Comparison of ENCODE assay signal across 9 mouse cellular contexts in genomic region chr17:69417724-69418373, GRCm38 (mm10). TPM values are rescaled to one million over a fixed set of nuclear protein-coding genes. Genes with fewer than 3 reads are reported as not detected.
A peak's percentile ranks its signal among the peaks of the same experiment; 100 is the strongest.
DNase-seq lines count a peak whose midpoint lies in the region; ATAC-seq and TF ChIP-seq lines count a peak whose summit lies in the region.
"Had no signal": no experiment of that assay in that cellular context is flagged by ENCODE, and none has a peak within 500 bp of the region (broad histone marks: within the 10 kb centered on the region; RNA-seq: fewer than 3 reads in every experiment).

No protein-coding gene starts in this region.

- H3K27ac ChIP-seq in lung, postnatal 0 days (ENCODE audit: low read length) = peak overlapping the region; percentile 99
- peak overlapping the region; percentile 95 for H3K27ac ChIP-seq in embryonic facial prominence, embryonic 13.5 days
- no peak overlapping the region; the same call in 1 of the 2 replicates for H3K27ac ChIP-seq in limb, embryonic 11.5 days (replicated peaks; ENCODE audit: low read depth, low read length)
- H3K27ac ChIP-seq in neural tube, embryonic 15.5 days (replicated peaks) = peak overlapping the region; percentile 99

- peak overlapping the region; percentile 93 for H3K4me3 ChIP-seq in lung, postnatal 0 days (ENCODE audit: low read depth, low read length)
- peak overlapping the region; percentile 84 for H3K4me3 ChIP-seq in embryonic facial prominence, embryonic 13.5 days
- peak overlapping the region; percentile 73 for H3K4me3 ChIP-seq in limb, embryonic 11.5 days (ENCODE audit: low read depth, low read length)
- H3K4me3 ChIP-seq in neural tube, embryonic 15.5 days (replicated peaks) = peak overlapping the region; percentile 84

- 2% methylated on average over 26 of the region's 26 CpGs for WGBS in lung, postnatal 0 days
- 4% methylated on average over 26 of the region's 26 CpGs for WGBS in embryonic facial prominence, embryonic 13.5 days
- WGBS in limb, embryonic 11.5 days = 4% methylated on average over 26 of the region's 26 CpGs
- 4% methylated on average over 26 of the region's 26 CpGs for WGBS in neural tube, embryonic 15.5 days

- TF ChIP-seq EP300 in lung, postnatal 0 days (IDR thresholded peaks at IDR 0.05) = no peak

- no peaks in the 10 kb centered on the region for H3K4me1 ChIP-seq in lung, postnatal 0 days (ENCODE audit: insufficient read depth, low read depth, low read length)
- no peaks in the 10 kb centered on the region for H3K4me1 ChIP-seq in embryonic facial prominence, embryonic 13.5 days
- H3K4me1 ChIP-seq in limb, embryonic 11.5 days (ENCODE audit: control insufficient read depth, insufficient read depth, low read length) = no peaks in the 10 kb centered on the region
- peaks cover 17% of the 10 kb centered on the region for H3K4me1 ChIP-seq in neural tube, embryonic 15.5 days

- H3K36me3 ChIP-seq in lung, postnatal 0 days (ENCODE audit: insufficient read depth, low read length) = no peaks in the 10 kb centered on the region
- H3K36me3 ChIP-seq in embryonic facial prominence, embryonic 13.5 days = no peaks in the 10 kb centered on the region
- no peaks in the 10 kb centered on the region for H3K36me3 ChIP-seq in limb, embryonic 11.5 days (ENCODE audit: control insufficient read depth, insufficient read depth, low read length)
- H3K36me3 ChIP-seq in neural tube, embryonic 15.5 days = no peaks in the 10 kb centered on the region

- TF ChIP-seq CTCF in lung, postnatal 0 days (IDR thresholded peaks at IDR 0.05) = no peak

- no peaks in the 10 kb centered on the region for H3K27me3 ChIP-seq in lung, postnatal 0 days (replicated peaks; ENCODE audit: insufficient read depth, low read length)
- no peaks in the 10 kb centered on the region for H3K27me3 ChIP-seq in embryonic facial prominence, embryonic 13.5 days
- no peaks in the 10 kb centered on the region for H3K27me3 ChIP-seq in limb, embryonic 11.5 days (ENCODE audit: control insufficient read depth, insufficient read depth, low read length)
- no peaks in the 10 kb centered on the region for H3K27me3 ChIP-seq in neural tube, embryonic 15.5 days (replicated peaks)

- H3K9ac ChIP-seq in lung, postnatal 0 days (replicated peaks; ENCODE audit: low read depth) = peak overlapping the region; percentile 86
- peak overlapping the region; percentile 91 for H3K9ac ChIP-seq in embryonic facial prominence, embryonic 13.5 days
- H3K9ac ChIP-seq in limb, embryonic 11.5 days (ENCODE audit: low read length) = peak overlapping the region; percentile 62
- peak overlapping the region; percentile 94 for H3K9ac ChIP-seq in neural tube, embryonic 15.5 days (replicated peaks)

- peak; percentile 56 for ATAC-seq in lung, postnatal 0 days
- peak; percentile 26 for ATAC-seq in embryonic facial prominence, embryonic 13.5 days (ENCODE audit: insufficient number of reproducible peaks, insufficient read depth, low FRiP score, low TSS enrichment, low read depth)
- ATAC-seq in limb, embryonic 11.5 days (ENCODE audit: insufficient number of reproducible peaks, low FRiP score, low TSS enrichment, low read depth) = peak; percentile 22; the same call in 1 of the 2 replicates
- peak; percentile 58 for ATAC-seq in neural tube, embryonic 15.5 days (ENCODE audit: low FRiP score)

- peak overlapping the region; percentile 79 for H3K4me2 ChIP-seq in lung, postnatal 0 days (replicated peaks; ENCODE audit: low read depth, low read length)
- peak overlapping the region; percentile 74 for H3K4me2 ChIP-seq in embryonic facial prominence, embryonic 13.5 days
- H3K4me2 ChIP-seq in limb, embryonic 11.5 days (ENCODE audit: low read depth, severe bottlenecking) = peak overlapping the region; percentile 57
- peak overlapping the region; percentile 69 for H3K4me2 ChIP-seq in neural tube, embryonic 15.5 days

- DNase-seq in lung, postnatal 0 days (ENCODE audit: low spot score) = no peak
- DNase-seq in lung, postnatal 36 days = no peak
- DNase-seq in limb, embryonic 11.5 days (ENCODE audit: low spot score) = no peak
- no peak for DNase-seq in frontal cortex, postnatal 36 days (ENCODE audit: low spot score in 2 of 2)
- DNase-seq in adrenal gland, adult 2 months = no peak
- DNase-seq in right cerebral cortex, postnatal 14 days = no peak

- H3K9me3 ChIP-seq in lung, postnatal 0 days (ENCODE audit: low read length) = no peaks in the 10 kb centered on the region
- no peaks in the 10 kb centered on the region for H3K9me3 ChIP-seq in embryonic facial prominence, embryonic 13.5 days
- H3K9me3 ChIP-seq in limb, embryonic 11.5 days (ENCODE audit: control insufficient read depth, low read length) = no peaks in the 10 kb centered on the region
- H3K9me3 ChIP-seq in neural tube, embryonic 15.5 days (replicated peaks) = no peaks in the 10 kb centered on the region

RNA-seq across cellular contexts. Expression of gene Akain1, which starts 21.3 kb away (rescaled TPM):
- polyA plus RNA-seq in lung, postnatal 0 days (2015; fragmentation: Nextera tagmentation; extraction: Ambion mirVana) = not detected in 2 replicates
- not detected in 2 replicates for polyA plus RNA-seq in embryonic facial prominence, embryonic 13.5 days (2015; fragmentation: Nextera tagmentation; extraction: Ambion mirVana)
- polyA plus RNA-seq in limb, embryonic 11.5 days (2014; fragmentation: Nextera tagmentation; extraction: Ambion mirVana) = not detected in 2 replicates
- 2.5 and 2.8 TPM in 2 replicates for polyA plus RNA-seq in neural tube, embryonic 15.5 days (2015; fragmentation: Nextera tagmentation; extraction: Ambion mirVana)
- not detected for total RNA-seq in adrenal gland, adult 2 months (2021)
- polyA plus RNA-seq in adrenal gland, adult 2 months (2012; rRNA removed) = 0.08 TPM in 1 of 2 replicates, not detected in the other
- total RNA-seq: heart, postnatal 36 days had no signal

RNA-seq across cellular contexts. Expression of gene Zbtb14, which starts 35.0 kb away (rescaled TPM):
- 13.5 and 15.9 TPM in 2 replicates for polyA plus RNA-seq in lung, postnatal 0 days (2015; fragmentation: Nextera tagmentation; extraction: Ambion mirVana)
- 24.4 and 29.3 TPM in 2 replicates for polyA plus RNA-seq in embryonic facial prominence, embryonic 13.5 days (2015; fragmentation: Nextera tagmentation; extraction: Ambion mirVana)
- 27.9 and 30.5 TPM in 2 replicates for polyA plus RNA-seq in limb, embryonic 11.5 days (2014; fragmentation: Nextera tagmentation; extraction: Ambion mirVana)
- polyA plus RNA-seq in neural tube, embryonic 15.5 days (2015; fragmentation: Nextera tagmentation; extraction: Ambion mirVana) = 24.9 and 26.5 TPM in 2 replicates
- 10 to 100 TPM; 14.1 to 16.9 TPM for total RNA-seq in adrenal gland, adult 2 months (2021)
- polyA plus RNA-seq in adrenal gland, adult 2 months (2012; rRNA removed) = 1.8 and 2.4 TPM in 2 replicates
